Mouse (Mus musculus) heart, postnatal 36 days (tissue): ENCODE results near the gene Prkag2. TPM values are rescaled to one million over a fixed set of nuclear protein-coding genes. Genes with fewer than 3 reads are reported as not detected.
"Not testable (repeated sequence)": the region's sequence is repeated elsewhere in the genome, so short reads cannot be mapped to it uniquely, and the experiment has no call there.

Experiments used
- DNase-seq, 2 experiments: peaks; one replicate each; pipeline ENCODE4 v3.0.0; 2021 to 2022
- intact Hi-C: fragments of 180-260 bp; cut with DNase I; formaldehyde crosslinking; loops from one replicate; pipeline ENCODE4 v1.15.1; 2025
- total RNA-seq, 2 experiments: library from RNA; stranded (reverse); gene quantifications; 2 replicates each; pipeline ENCODE4 v1.2.3; 2021

The Prkag2 gene
- total RNA-seq, 2 experiments from 2014 or later: 27.1 to 28.9 TPM

DNA sequence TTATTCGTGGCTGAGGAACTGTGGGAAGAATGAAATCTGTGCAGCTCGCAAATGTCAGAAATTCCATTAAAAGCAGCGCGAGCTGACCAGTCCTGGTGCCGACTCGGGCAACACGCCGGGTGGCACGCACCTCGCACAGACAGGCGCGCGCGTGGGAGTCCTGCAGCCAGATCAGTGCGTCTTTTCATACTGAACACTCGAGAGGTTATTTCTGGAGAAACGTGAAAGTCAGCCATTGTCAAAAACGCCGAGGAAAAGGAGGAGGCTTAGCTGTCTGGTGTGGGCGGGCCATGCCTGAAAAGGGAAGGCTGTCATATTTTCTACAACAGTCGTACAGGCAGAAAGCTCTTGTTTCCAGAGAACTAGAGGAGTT, 257.4 kb downstream of the Prkag2 start:
- intact Hi-C loops: loop anchor here (1.0 kb wide), 1 partner anchor 65 kb away; no protein-coding TSS in a partner anchor
- no peak for DNase-seq

DNA sequence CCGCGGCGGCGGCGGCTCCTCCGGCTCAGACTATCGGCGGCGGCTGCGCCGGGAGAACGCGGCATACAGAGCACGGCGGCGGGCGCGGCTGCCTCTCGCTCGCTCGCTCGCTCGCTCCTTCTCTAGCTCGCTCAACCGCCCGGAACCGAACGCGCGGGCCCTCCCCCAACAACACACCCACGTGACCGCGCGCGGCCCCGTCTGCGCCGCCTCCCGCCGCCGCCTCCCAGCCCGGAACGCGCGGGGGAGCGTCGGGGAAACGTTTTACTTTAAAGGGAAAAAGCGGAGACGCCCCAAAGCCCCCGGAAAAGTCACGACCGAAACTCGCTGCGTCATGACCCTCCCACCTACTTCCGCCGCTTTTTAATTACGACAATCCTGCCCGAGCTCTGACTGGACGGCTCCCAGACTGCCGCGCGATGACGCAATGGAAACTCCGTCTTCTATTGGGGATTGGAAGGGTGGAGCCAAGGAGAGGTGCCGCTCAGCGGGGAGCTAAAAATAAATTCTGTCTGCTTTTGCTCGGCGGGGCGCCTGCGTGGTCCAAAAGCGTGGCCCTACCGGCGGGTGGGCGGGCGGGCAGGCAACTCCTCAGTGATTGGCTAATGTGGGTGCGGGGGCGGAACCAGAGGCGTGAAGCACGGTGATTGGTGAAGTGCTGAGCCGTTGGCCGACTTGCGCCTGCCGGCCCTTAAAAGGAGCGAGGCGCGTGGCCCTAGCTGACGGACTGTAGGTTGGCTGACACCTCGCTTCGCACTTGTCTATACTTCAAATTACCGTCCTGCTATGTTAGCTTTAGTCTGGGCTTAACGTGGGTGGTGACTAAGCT, 258.0 kb downstream of the Prkag2 start, which contains the start of gene Rheb:
Rheb (minus strand) TSS at position 351 of the 829 bp plus-strand sequence.
- DNase-seq: peak; percentile 97 to 98
- intact Hi-C loops: loop anchor here (1.0 kb wide), 1 partner anchor 66 kb away; no protein-coding TSS in a partner anchor

DNA sequence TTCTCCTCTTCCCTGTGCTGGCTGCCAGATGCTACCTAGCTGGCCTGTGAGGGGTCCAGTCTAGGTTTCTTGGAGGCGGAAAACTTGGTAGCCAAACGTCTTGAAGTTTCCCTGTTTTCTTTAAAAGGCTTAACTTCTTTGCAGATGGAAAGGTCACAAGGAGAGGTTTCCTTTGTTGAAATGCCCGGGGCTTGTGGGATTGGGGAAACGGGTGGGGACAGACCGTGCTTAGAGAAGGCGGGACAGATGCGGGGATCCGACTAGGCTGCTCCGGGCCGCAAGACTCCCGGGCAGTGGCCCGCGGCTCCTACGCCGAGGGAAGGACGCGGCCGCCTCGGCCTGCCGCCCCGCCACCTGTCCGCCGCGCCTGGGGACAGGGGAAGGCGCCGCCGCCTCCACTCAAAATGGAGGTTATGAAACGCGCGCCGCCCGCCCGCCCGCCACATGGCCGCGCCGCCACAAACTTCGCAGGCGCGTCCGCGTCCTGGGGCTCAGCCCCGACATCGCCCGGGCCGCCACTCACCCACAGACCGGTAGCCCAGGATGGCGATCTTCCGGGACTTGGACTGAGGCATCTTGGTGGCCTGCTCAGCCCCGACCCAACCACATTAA, 258.7 kb downstream of the Prkag2 start:
- intact Hi-C loops: loop anchor here (2.0 kb wide), 1 partner anchor 155 kb away; no protein-coding TSS in a partner anchor
- DNase-seq: no peak

DNA sequence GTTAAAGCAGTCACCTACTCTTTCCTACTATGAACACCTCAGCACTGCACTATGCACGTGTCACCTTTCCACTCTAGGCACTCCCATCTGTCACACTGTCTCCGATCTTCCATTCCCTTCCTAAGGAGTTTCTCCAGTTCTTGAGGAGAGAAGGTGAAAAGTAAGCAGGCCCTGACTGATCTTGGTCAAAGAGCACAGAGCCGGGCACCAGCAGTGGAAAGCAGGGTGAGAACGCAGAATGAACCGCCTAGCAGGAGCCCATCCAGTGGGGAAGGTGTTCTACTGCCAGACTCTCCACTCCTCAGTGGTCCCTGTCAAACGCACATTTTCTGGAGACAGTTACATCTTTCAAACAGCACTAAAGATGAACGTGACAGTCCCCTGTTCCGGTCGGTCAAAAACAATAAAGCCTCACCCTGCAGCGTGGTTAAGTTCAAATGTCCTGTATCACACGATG, 259.4 kb downstream of the Prkag2 start:
- DNase-seq: no peak
- intact Hi-C loops: loop anchor here (2.0 kb wide), 1 partner anchor 154 kb away; no protein-coding TSS in a partner anchor

DNA sequence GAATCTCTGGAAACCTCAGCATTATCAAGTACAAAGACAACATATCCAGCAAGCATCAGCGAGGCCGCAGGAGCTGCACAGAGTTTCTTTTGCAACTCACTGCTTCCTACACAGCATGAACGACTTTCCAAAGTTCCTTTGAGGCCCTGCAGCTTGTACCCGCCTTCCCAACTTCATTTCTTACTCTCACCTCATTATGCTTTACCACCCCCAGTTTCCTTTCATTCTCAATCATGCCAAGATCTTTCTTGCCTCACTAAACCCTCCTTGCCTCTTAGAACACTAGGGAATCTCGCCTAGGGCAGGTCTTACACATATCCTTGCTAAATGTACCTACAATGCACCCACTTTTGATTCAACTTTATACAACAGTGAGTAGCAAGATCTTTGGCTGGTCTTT, 266.0 kb downstream of the Prkag2 start:
- no peak for DNase-seq
- intact Hi-C loops: no loop called here

DNA sequence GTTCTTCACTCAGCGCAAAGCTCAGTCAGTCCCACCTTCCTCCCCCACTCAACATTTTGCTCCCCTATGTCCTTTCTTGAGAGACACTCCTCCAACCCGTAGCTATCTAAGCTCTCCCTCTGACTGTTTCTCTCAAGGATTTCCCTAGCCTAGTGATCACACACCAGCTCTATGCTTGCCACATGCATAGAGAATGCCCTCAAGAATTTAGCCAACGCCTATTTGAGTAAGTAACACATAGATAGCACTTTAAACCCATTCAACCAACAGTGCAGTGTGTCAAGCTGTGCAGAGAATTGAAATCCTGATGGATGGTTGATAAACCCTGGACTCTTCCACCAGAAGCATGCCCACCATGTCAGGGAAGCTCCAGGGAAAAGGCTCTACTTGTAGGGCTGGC, 268.5 kb downstream of the Prkag2 start:
- DNase-seq: no peak
- intact Hi-C loops: no loop called here

DNA sequence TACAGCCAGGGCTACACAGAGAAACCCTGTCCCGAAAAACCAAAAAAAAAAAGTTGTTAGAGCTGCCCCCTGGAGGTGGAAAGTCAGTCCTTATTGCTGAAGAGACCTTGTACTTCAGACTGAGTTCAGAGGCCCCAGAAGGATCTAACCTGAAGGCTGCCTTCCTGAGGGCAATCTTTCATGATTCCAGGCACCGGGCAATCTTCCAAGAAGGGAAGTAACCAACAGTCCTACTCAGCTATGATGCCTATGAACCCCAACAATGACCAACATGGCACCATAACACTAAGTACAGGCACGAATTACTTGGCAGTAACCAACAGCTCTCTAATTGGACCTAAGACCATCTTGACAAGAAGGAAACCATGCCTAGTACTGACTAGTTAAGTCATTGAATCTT, 272.0 kb downstream of the Prkag2 start:
- no peak for DNase-seq
- intact Hi-C loops: no loop called here

DNA sequence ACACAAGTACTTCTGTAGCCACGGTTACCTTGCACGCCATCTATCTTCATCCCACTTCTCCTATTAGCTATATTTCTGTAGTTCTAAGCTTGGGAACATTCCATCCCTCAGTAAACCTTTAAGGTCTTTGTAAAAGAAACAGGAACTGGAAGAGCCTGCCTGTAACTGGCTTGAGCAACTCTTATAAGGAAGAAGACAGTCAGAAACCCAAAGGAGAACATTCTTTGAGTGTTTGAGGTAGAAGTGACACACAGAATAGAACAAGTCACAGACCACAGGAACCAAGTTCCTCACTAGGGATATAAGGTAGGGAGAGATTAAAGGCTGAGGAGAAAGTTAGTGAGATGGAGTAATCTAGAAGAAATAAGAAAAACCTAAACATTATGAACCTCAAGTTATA, 273.3 kb downstream of the Prkag2 start:
- no peak for DNase-seq
- intact Hi-C loops: no loop called here

DNA sequence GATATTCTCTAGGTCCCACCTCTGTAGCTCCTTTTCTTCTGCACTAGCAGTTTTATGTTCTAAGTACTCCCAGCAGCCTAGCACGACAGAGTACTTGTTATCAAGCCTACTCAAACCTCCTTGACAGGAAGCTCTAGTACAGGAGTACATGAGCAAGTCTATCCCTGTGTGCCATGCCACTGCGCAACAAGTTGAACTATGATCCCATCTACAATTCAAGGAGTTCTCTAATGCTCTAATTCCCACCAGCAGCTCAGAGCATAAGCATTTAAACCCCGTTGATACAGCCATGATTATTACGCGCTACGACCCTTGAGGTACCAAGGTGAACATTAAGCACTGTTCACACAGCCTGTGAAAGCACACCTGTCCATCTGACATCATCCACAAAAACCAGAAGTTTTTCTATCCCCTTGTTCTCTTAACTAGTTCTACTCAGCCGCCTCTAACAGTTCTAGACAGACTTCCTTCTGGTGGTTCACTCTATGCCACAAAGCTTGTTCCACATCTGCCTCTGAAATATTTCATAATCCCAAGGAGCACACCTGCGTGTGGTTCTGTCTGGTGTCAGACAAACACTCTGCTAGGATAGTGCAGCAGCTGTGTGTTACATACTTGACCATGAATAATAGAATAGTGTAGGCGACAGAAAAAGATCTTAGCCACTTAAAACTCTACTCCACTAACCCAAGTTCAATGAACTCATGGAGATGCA, 274.2 kb downstream of the Prkag2 start:
- DNase-seq: no peak
- intact Hi-C loops: no loop called here

DNA sequence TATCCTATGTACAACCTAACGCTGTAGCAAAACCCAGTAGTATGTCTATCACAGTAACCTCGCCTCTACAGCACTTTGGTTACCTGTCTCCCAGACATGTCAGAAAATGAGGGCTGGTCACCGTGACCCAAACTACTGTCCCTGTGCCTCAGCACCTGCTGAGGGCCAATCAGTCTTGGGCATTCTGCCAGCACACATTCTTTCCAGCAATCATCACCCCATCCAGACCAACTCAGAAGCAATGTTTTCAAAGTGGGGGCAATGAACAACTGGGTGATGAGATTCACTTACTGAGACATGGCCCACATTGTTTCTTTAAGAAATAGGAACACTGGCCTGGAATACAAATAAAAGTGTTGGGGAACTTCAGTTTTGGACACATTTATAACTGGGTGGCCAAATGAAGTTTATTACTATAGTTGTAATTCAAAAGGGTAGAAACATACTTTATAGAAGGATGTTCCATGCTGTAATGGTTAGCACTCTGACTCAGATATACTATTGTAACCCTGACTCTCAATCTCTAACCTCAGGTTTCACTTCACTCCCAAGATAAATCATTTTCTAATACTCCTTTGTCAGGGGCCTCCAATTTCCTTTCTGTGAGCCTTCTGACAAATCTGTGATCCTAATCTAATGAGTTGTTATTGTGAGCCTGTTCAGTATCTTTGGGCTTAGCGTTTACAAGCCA, 274.9 kb downstream of the Prkag2 start:
- intact Hi-C loops: no loop called here
- no peak for DNase-seq

DNA sequence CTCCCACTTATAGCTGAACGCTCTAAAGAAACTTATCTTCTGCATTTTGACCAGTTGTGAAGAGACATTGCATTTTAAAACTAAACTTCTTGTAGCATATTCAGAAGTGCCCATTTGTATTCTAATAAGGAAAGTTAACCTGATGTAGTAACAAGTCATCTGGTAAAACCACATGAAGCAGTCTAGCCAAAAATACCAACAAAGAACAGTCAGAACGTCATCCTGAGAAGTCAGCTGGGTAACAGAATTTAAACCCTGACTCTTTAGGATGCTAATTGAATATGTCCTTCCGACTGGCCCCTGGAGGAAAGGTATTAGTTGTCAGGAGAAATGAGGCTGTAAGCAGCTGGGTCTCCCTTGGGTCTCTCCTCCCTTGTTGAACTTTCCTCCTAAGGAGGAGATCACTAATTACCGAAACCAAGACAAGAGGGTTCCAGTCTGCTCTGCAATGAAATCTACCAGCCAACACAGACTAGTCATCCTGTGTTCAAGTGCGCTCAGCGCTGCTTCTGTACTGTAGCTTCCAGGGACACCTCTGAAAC, 276.5 kb downstream of the Prkag2 start:
- no peak for DNase-seq
- intact Hi-C loops: no loop called here

DNA sequence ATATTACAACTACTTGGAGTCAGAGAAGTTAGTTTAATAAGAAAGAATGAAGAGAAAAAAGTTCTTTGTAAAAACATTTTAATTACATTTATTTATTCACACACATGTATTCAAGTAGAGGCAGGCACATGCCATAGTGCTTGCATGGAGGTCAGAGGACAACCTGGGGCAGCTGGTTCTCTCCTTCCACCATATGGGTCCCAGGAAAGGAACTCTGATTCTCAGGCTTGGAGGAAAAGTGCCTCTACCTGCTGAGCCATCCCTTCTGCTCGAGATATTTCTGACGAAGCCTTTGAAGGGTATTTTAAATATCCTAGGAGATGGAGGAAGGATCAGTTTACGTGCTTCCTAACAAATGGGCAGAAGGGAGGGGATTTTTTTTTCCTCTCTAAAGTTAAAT, 277.7 kb downstream of the Prkag2 start:
- intact Hi-C loops: no loop called here
- no peak for DNase-seq

DNA sequence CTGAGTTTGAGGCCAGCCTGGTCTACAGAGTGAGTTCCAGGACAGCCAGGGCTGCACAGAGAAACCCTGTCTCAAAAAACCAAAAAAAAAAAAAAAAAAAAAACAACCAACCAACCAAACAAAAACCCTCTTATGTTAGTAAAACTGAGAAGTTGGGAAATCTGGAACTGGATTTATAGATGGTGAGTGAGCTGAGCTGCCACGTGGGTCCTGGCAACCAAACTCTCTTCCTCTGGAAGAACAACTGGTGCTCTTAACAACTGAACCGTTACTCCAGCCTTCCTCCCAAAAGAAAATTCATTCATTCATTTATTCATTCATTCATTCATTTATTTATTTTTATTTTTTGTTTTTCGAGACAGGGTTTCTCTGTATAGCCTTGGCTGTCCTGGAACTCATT, 278.2 kb downstream of the Prkag2 start:
- DNase-seq, intact Hi-C loops: not testable (repeated sequence)

DNA sequence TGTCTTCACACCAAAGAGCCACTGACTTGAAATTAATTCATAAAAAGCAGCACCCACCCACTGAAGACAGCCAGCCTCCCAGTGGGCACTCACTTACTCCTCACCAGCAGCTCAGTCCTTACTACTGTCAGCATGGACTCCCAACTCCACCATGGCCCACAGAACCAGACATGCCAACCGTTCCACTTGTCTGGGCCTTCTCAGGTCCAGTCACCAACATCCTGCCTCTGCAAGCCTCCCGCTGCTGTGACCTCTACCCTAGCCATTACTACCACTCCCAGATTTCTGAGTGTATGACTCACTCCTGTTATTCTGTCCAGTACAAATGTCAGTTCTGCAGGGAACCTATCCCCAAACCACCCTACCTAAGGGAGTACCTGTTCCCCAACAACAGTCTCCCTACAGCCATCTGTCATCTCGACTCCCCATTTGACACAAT, 279.0 kb downstream of the Prkag2 start:
- DNase-seq: no peak
- intact Hi-C loops: no loop called here

DNA sequence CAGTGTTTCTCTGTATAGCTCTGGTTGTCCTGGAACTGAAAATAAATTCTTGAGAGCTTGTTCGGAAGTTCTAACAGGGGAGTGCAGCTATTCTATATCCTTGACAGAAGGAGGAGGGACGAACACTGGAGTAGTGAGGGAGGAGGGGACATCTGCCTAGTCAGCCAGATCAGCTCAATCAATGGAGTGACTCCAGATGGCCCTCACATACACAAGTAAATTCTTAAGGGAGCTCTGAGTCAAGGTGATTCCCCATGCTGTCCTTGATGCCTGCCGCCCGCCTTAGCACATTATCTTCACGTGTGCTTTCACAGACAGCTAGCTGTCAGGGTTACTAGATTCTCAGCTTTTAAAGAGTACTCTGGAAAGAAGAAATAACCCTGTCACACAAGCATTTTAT, 279.8 kb downstream of the Prkag2 start:
- no peak for DNase-seq
- intact Hi-C loops: no loop called here

DNA sequence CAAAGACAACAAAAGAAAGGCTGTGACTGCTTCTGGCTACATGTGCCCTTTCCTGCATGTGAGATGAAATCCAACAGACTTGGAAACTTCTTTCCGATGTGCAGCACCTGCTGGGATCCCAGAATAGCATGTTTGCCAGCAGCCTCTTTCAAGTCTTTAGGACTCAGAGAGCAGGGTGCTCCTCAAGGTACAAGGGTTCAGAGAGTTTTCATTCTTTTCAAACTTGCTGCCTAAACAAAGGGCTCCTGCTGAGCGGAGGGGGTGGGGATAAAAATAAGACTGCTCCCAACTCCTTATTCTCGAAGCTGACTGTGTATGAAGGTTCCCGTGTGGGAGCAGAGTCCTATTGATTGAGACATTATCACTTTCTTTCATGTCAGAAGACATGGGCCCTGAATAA, 283.3 kb downstream of the Prkag2 start:
- intact Hi-C loops: no loop called here

DNA sequence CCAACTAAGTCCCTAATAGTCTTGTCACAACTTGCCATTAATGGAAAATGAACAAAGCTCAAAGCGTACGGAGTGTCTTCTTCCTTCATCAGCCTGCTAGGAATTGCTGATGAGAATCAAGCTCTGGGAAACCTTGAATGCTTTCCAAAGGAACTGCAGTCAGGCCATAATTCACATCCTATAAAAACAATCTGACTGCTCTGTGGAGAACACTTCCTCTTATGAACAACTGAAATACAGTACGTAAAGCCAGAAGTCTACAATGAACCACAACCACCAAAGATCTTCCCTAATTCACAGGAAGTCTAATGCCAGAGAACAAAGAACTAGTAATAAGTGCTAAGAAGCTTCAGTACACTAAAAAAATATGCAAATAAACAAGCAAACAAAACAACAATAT, 286.5 kb downstream of the Prkag2 start:
- intact Hi-C loops: no loop called here
- DNase-seq: no peak

More for the DNA sequence above, 283.3 kb downstream of the Prkag2 start:
- DNase-seq: no peak

DNA sequence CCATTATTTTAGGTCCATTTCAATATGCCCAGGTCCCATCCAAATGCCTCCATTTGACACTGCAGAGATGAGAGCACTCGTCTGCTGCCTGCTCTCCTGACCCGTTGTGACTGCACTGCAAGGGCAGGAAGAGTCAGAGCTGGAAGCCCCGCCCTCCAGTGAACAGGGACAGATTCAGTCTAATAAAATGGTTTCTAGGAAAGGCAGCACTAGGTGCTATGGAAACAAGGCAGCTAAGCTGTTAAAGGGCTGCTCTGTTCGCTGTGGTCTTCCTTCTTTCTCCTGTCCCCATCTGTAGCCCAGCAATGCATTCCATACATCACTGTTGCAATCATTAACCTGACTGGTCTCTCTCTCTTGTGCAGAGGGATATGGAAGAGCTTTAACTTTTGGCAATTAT, 287.4 kb downstream of the Prkag2 start:
- DNase-seq: no peak
- intact Hi-C loops: no loop called here
